Mouse (Mus musculus) liver, postnatal 0 days (tissue): ENCODE results near the gene Caskin1.

Experiments used
- CTCF ChIP-seq: sonication (generic); IDR thresholded peaks from 2 replicates; pipeline ENCODE4 v1.5.1; 2016; ENCODE audit warnings: antibody characterized with exemption, low read depth
- EP300 ChIP-seq: IDR thresholded peaks from 2 replicates; pipeline ENCODE4 v1.6.1; 2016; ENCODE audit warnings: antibody characterized with exemption, low read depth, mild to moderate bottlenecking

GRCm38 (mm10) chr17:24477053-24477984 lies 11.1 kb upstream of the Caskin1 start:
- TF ChIP-seq EP300, result no peak
- no peak for TF ChIP-seq CTCF
